Comparison of ENCODE assay signal across 22 mouse cellular contexts in genomic region chr3:57615652-57616051, GRCm38 (mm10). TPM values are rescaled to one million over a fixed set of nuclear protein-coding genes. Genes with fewer than 3 reads are reported as not detected.
DNase-seq lines count a peak whose midpoint lies in the region; ATAC-seq and TF ChIP-seq lines count a peak whose summit lies in the region.
"Had no signal": no experiment of that assay in that cellular context is flagged by ENCODE, and none has a peak within 500 bp of the region (broad histone marks: within the 10 kb centered on the region; RNA-seq: fewer than 3 reads in every experiment).

No protein-coding gene starts in this region.

- no peak for TF ChIP-seq RAD21 in MEL (IDR thresholded peaks at IDR 0.05; ENCODE audit: low read depth, low read length)

- no peak overlapping the region for H3K27ac ChIP-seq in kidney, adult 2 months (ENCODE audit: insufficient read depth, low read depth, low read length)
- no peak overlapping the region for H3K27ac ChIP-seq in kidney, embryonic 14.5 days (ENCODE audit: low read depth, low read length)
- H3K27ac ChIP-seq in lung, postnatal 0 days (ENCODE audit: low read length): no peak overlapping the region
- H3K27ac ChIP-seq in MEL (ENCODE audit: control insufficient read depth, low read depth, low read length): no peak overlapping the region
- H3K27ac ChIP-seq in thymus, adult 2 months (ENCODE audit: control insufficient read depth, insufficient read depth, low read length): no peak overlapping the region
- H3K27ac ChIP-seq: embryonic facial prominence, embryonic 10.5 days; heart, embryonic 10.5 days; hindbrain, embryonic 13.5 days; liver, embryonic 12.5 days; lung, embryonic 15.5 days; midbrain, embryonic 13.5 days; neural tube, embryonic 13.5 days had no signal

- WGBS in kidney, adult 2 months: 69% methylated on average over 4 of the region's 4 CpGs
- WGBS in kidney, embryonic 14.5 days: 89% methylated on average over 4 of the region's 4 CpGs
- 92% methylated on average over 4 of the region's 4 CpGs for WGBS in lung, postnatal 0 days
- 91% methylated on average over 4 of the region's 4 CpGs for WGBS in thymus, adult 2 months

- TF ChIP-seq POLR2A in kidney, adult 2 months (IDR thresholded peaks at IDR 0.05; ENCODE audit: low read depth, low read length): no peak
- TF ChIP-seq POLR2A in MEL (IDR thresholded peaks at IDR 0.05; ENCODE audit: control insufficient read depth in 1 of 2, insufficient read depth in 1 of 2, low read depth in 1 of 2, low read length in 2 of 2, poor library complexity in 1 of 2): no peak
- no peak for TF ChIP-seq POLR2A in thymus, adult 2 months (IDR thresholded peaks at IDR 0.05; ENCODE audit: control insufficient read depth, extremely low read depth, insufficient read depth, low read length, poor library complexity)

- no peaks in the 10 kb centered on the region for H3K79me2 ChIP-seq in MEL (ENCODE audit: control insufficient read depth, insufficient read depth, low read length, poor library complexity)

- no peaks in the 10 kb centered on the region for H3K9me3 ChIP-seq in kidney, embryonic 14.5 days (ENCODE audit: control insufficient read depth, low read length)
- no peaks in the 10 kb centered on the region for H3K9me3 ChIP-seq in lung, postnatal 0 days (ENCODE audit: low read length)
- H3K9me3 ChIP-seq in MEL (replicated peaks; ENCODE audit: insufficient read depth, low read length): no peaks in the 10 kb centered on the region
- H3K9me3 ChIP-seq: embryonic facial prominence, embryonic 10.5 days; heart, embryonic 10.5 days; hindbrain, embryonic 13.5 days; liver, embryonic 12.5 days; lung, embryonic 15.5 days; midbrain, embryonic 13.5 days; neural tube, embryonic 13.5 days had no signal

- peak; percentile 14 for DNase-seq in kidney, adult 2 months
- no peak for DNase-seq in lung, postnatal 0 days (ENCODE audit: low spot score)
- no peak for DNase-seq in lung, postnatal 25 days (ENCODE audit: low spot score)
- DNase-seq in MEL (ENCODE audit: low read depth, low spot score): peak; percentile 12
- no peak for DNase-seq in adrenal gland, adult (ENCODE audit: inconsistent age in 2 of 2, low spot score in 1 of 2)
- DNase-seq in thymus, adult 2 months: no peak
- DNase-seq: adrenal gland, adult 8-10 months; cerebellum, adult 8-10 months; gastrocnemius, postnatal 14 days; heart, postnatal 10 days; left cerebral cortex, postnatal 4 days; right cerebral cortex, postnatal 25 days had no signal

- H3K27me3 ChIP-seq in kidney, adult 2 months (replicated peaks; ENCODE audit: control insufficient read depth, insufficient read depth, low read length): no peaks in the 10 kb centered on the region
- no peaks in the 10 kb centered on the region for H3K27me3 ChIP-seq in kidney, embryonic 14.5 days (ENCODE audit: control insufficient read depth, insufficient read depth, low read length)
- H3K27me3 ChIP-seq in lung, postnatal 0 days (replicated peaks; ENCODE audit: insufficient read depth, low read length): no peaks in the 10 kb centered on the region
- no peaks in the 10 kb centered on the region for H3K27me3 ChIP-seq in MEL (ENCODE audit: control insufficient read depth in 1 of 2, insufficient read depth in 2 of 2, low read length in 2 of 2)
- H3K27me3 ChIP-seq in thymus, adult 2 months (ENCODE audit: control insufficient read depth, insufficient read depth, low read length): no peaks in the 10 kb centered on the region
- H3K27me3 ChIP-seq: hindbrain, embryonic 13.5 days; liver, embryonic 12.5 days; lung, embryonic 15.5 days; midbrain, embryonic 13.5 days; neural tube, embryonic 13.5 days had no signal

- H3K36me3 ChIP-seq in kidney, adult 2 months (ENCODE audit: control insufficient read depth, insufficient read depth, low read length): no peaks in the 10 kb centered on the region
- no peaks in the 10 kb centered on the region for H3K36me3 ChIP-seq in kidney, embryonic 14.5 days (ENCODE audit: control insufficient read depth, insufficient read depth, low read length)
- H3K36me3 ChIP-seq in lung, postnatal 0 days (ENCODE audit: insufficient read depth, low read length): no peaks in the 10 kb centered on the region
- H3K36me3 ChIP-seq in MEL (ENCODE audit: control insufficient read depth in 1 of 2, insufficient read depth in 2 of 2, low read length in 2 of 2): no peaks in the 10 kb centered on the region
- no peaks in the 10 kb centered on the region for H3K36me3 ChIP-seq in thymus, adult 2 months (ENCODE audit: control insufficient read depth, insufficient read depth, low read length)
- H3K36me3 ChIP-seq: embryonic facial prominence, embryonic 10.5 days; heart, embryonic 10.5 days; hindbrain, embryonic 13.5 days; liver, embryonic 12.5 days; lung, embryonic 15.5 days; midbrain, embryonic 13.5 days; neural tube, embryonic 13.5 days had no signal

- no peak for ATAC-seq in kidney, embryonic 14.5 days (ENCODE audit: low FRiP score, low TSS enrichment)
- ATAC-seq in lung, postnatal 0 days: no peak
- ATAC-seq: CD4-positive, CD25-positive, alpha-beta regulatory T cell, adult 4 months; liver, embryonic 12.5 days; midbrain, embryonic 13.5 days had no signal

- no peaks in the 10 kb centered on the region for H3K4me1 ChIP-seq in kidney, adult 2 months (ENCODE audit: control insufficient read depth, insufficient read depth, low read length)
- no peaks in the 10 kb centered on the region for H3K4me1 ChIP-seq in kidney, embryonic 14.5 days (ENCODE audit: control insufficient read depth, insufficient read depth, low read length)
- H3K4me1 ChIP-seq in lung, postnatal 0 days (ENCODE audit: insufficient read depth, low read depth, low read length): no peaks in the 10 kb centered on the region
- H3K4me1 ChIP-seq in MEL (ENCODE audit: control insufficient read depth in 1 of 2, insufficient read depth in 2 of 2, low read length in 2 of 2): no peaks in the 10 kb centered on the region
- no peaks in the 10 kb centered on the region for H3K4me1 ChIP-seq in thymus, adult 2 months (replicated peaks; ENCODE audit: control insufficient read depth, insufficient read depth, low read length)
- H3K4me1 ChIP-seq: embryonic facial prominence, embryonic 10.5 days; hindbrain, embryonic 13.5 days; liver, embryonic 12.5 days; lung, embryonic 15.5 days; midbrain, embryonic 13.5 days; neural tube, embryonic 13.5 days had no signal

- TF ChIP-seq EP300 in lung, postnatal 0 days (IDR thresholded peaks at IDR 0.05): no peak
- TF ChIP-seq EP300 in MEL (IDR thresholded peaks at IDR 0.05; ENCODE audit: low read depth in 1 of 2, low read length in 2 of 2): no peak

- no peak overlapping the region for H3K4me2 ChIP-seq in kidney, embryonic 14.5 days (replicated peaks; ENCODE audit: low read depth, low read length)
- H3K4me2 ChIP-seq in lung, postnatal 0 days (replicated peaks; ENCODE audit: low read depth, low read length): no peak overlapping the region
- H3K4me2 ChIP-seq: hindbrain, embryonic 13.5 days; liver, embryonic 12.5 days; lung, embryonic 15.5 days; midbrain, embryonic 13.5 days; neural tube, embryonic 13.5 days had no signal

- no peak for TF ChIP-seq CTCF in kidney, adult 2 months (conservative IDR thresholded peaks at IDR 0.05; ENCODE audit: insufficient read depth, insufficient read length, low read depth, low read length)
- peak; percentile 59 for TF ChIP-seq CTCF in lung, postnatal 0 days (IDR thresholded peaks at IDR 0.05)
- peak in 2 of 3 experiments; percentile 10 to 11; a peak in 1 of 6 replicates for TF ChIP-seq CTCF in MEL (IDR thresholded peaks at IDR 0.05 in 2 of 3, conservative IDR thresholded peaks at IDR 0.05 in 1 of 3; ENCODE audit: control insufficient read depth in 1 of 3, insufficient read depth in 1 of 3, low read depth in 2 of 3, low read length in 3 of 3, poor library complexity in 1 of 3, severe bottlenecking in 1 of 3)
- TF ChIP-seq CTCF in thymus, adult 2 months (IDR thresholded peaks at IDR 0.05; ENCODE audit: borderline replicate concordance, control insufficient read depth, extremely low read depth, insufficient read depth, low read length, poor library complexity): no peak

- H3K9ac ChIP-seq in kidney, embryonic 14.5 days (ENCODE audit: low read depth, low read length): no peak overlapping the region
- no peak overlapping the region for H3K9ac ChIP-seq in lung, postnatal 0 days (replicated peaks; ENCODE audit: low read depth)
- no peak overlapping the region for H3K9ac ChIP-seq in MEL (ENCODE audit: control insufficient read depth, low read depth, low read length, poor library complexity, severe bottlenecking)
- H3K9ac ChIP-seq: hindbrain, embryonic 13.5 days; liver, embryonic 12.5 days; lung, embryonic 15.5 days; midbrain, embryonic 13.5 days; neural tube, embryonic 13.5 days had no signal

- no peak overlapping the region for H3K4me3 ChIP-seq in kidney, adult 2 months (ENCODE audit: insufficient read depth, low read depth, low read length)
- H3K4me3 ChIP-seq in kidney, embryonic 14.5 days (ENCODE audit: low read length): no peak overlapping the region
- H3K4me3 ChIP-seq in lung, postnatal 0 days (ENCODE audit: low read depth, low read length): no peak overlapping the region
- H3K4me3 ChIP-seq in MEL (ENCODE audit: control insufficient read depth in 1 of 2, insufficient read depth in 1 of 2, low read depth in 2 of 2, low read length in 2 of 2): no peak overlapping the region
- no peak overlapping the region for H3K4me3 ChIP-seq in thymus, adult 2 months (ENCODE audit: control insufficient read depth, insufficient read depth, low read length)
- H3K4me3 ChIP-seq: embryonic facial prominence, embryonic 10.5 days; heart, embryonic 10.5 days; hindbrain, embryonic 13.5 days; liver, embryonic 12.5 days; lung, embryonic 15.5 days; midbrain, embryonic 13.5 days; neural tube, embryonic 13.5 days had no signal

TF ChIP-seq in MEL, 35 proteins besides CTCF, POLR2A, EP300 and RAD21 (continues in another document):
- TF ChIP-seq E2F4 (IDR thresholded peaks at IDR 0.05; ENCODE audit: borderline replicate concordance, low read depth, low read length) (no peak), POLR2AphosphoS5 (IDR thresholded peaks at IDR 0.05; ENCODE audit: borderline replicate concordance, low read depth, low read length) (no peak)

RNA-seq across cellular contexts. Expression of gene Commd2, which starts 35.9 kb away (rescaled TPM):
- polyA plus RNA-seq in kidney, adult 2 months (2012; rRNA removed): 24.2 and 26.1 TPM in 2 replicates
- 82.2 and 97.4 TPM in 2 replicates for polyA plus RNA-seq in kidney, embryonic 14.5 days (2014; fragmentation: Nextera tagmentation; extraction: Ambion mirVana)
- 104 and 116 TPM in 2 replicates for polyA plus RNA-seq in lung, postnatal 0 days (2015; fragmentation: Nextera tagmentation; extraction: Ambion mirVana)
- 46.6 and 47.7 TPM in 2 replicates for total RNA-seq in MEL (2012; rRNA removed)
- polyA plus RNA-seq in MEL (2012; ENCODE audit: insufficient read depth in 1 of 2, insufficient read length in 2 of 2, low read depth in 1 of 2, low replicate concordance in 2 of 2, missing spikeins in 1 of 2): 10 to 100 TPM in 1 of 2 experiments, not detected in 1; 61.6 TPM
- polyA plus RNA-seq in thymus, adult 2 months (2012; rRNA removed): 23.6 and 31.8 TPM in 2 replicates

RNA-seq across cellular contexts. Expression of gene Wwtr1, which starts 39.9 kb away (rescaled TPM):
- polyA plus RNA-seq in kidney, adult 2 months (2012; rRNA removed): 29.6 and 31.2 TPM in 2 replicates
- 17.7 and 20.7 TPM in 2 replicates for polyA plus RNA-seq in kidney, embryonic 14.5 days (2014; fragmentation: Nextera tagmentation; extraction: Ambion mirVana)
- polyA plus RNA-seq in lung, postnatal 0 days (2015; fragmentation: Nextera tagmentation; extraction: Ambion mirVana): 53.6 and 56.0 TPM in 2 replicates
- not detected in 2 replicates for total RNA-seq in MEL (2012; rRNA removed)
- not detected for polyA plus RNA-seq in MEL (2012; ENCODE audit: insufficient read depth in 1 of 2, insufficient read length in 2 of 2, low read depth in 1 of 2, low replicate concordance in 2 of 2, missing spikeins in 1 of 2)
- 5.4 and 6.1 TPM in 2 replicates for polyA plus RNA-seq in thymus, adult 2 months (2012; rRNA removed)
- total RNA-seq: megakaryocyte progenitor cell, adult 5-6 weeks had no signal
- polyA plus RNA-seq: CD4-positive, CD25-positive, alpha-beta regulatory T cell, adult 4 months had no signal

Comparison
In these comparisons a context has a peak if more than half of its experiments do, and no peak if none do; other contexts are left out.
1. DNase-seq: peak in kidney, adult 2 months (single experiment) and MEL (single experiment); none in lung, postnatal 0 days (single experiment), lung, postnatal 25 days (single experiment), adrenal gland, adult (0 of 2) and thymus, adult 2 months (single experiment).
2. CTCF ChIP-seq: peak in lung, postnatal 0 days (single experiment) and MEL (2 of 3); none in kidney, adult 2 months (single experiment) and thymus, adult 2 months (single experiment).